Mouse (Mus musculus): ENCODE data around the gene Atp8b3.

The Atp8b3 gene

DNA sequence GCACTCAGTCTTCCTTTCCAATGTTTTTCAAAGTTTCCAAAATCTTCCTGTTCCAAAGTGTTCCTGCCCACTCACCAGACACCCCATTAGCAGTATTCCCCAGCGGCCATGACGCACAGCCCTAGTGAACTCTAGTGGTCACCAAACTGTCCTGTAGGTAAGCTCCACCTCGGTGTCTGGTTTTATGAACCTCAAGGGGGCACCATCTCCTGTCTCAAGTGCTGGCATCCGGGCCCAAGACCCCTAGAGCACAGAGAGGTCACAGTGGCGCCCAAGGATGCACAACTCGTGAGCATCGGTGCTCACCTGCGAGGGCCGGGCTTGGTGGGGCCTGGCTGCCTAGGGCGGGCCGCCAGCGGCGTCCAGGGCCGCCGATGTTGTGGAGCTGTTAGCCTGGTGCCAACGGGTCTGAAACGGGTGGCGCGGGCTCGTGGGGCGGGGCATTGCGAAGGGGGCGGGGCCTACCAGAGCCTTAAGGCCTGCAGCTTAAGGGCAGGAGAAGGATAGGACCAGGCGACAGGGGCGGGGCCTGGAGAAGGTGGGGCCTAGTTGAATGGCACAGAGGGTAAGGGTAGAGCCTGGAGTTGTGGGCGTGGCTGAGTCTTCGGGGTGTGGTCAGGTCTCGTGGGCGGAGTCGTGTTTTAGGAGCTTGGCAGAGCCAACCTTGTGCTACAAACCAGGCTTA lies at the start of gene Atp8b3:
TSS of gene Atp8b3 (minus strand) at position 415 of the 685 bp plus-strand sequence.
- DNase-seq (ENCODE audit: low read depth, low spot score), result peak; percentile 99

DNA sequence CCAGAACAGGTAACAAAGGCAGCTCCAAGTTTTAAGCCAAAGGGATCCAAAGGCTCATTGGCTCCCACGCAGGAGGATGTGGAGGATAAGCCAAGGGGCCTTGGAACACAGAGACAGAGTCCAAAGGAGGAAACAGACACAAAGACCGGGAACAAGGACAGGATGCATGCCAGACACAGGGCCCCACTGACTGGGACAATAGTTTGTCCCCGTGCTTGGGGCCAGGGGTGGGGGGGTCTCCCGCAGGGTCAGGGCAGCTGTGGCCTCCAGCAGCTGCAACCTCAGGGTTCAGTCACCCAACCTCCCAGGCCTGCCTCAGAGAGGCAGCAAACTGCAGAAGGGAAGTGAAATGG lies 48.4 kb upstream of the Atp8b3 start:
- DNase-seq (ENCODE audit: low read depth, low spot score), result peak; percentile 67

DNA sequence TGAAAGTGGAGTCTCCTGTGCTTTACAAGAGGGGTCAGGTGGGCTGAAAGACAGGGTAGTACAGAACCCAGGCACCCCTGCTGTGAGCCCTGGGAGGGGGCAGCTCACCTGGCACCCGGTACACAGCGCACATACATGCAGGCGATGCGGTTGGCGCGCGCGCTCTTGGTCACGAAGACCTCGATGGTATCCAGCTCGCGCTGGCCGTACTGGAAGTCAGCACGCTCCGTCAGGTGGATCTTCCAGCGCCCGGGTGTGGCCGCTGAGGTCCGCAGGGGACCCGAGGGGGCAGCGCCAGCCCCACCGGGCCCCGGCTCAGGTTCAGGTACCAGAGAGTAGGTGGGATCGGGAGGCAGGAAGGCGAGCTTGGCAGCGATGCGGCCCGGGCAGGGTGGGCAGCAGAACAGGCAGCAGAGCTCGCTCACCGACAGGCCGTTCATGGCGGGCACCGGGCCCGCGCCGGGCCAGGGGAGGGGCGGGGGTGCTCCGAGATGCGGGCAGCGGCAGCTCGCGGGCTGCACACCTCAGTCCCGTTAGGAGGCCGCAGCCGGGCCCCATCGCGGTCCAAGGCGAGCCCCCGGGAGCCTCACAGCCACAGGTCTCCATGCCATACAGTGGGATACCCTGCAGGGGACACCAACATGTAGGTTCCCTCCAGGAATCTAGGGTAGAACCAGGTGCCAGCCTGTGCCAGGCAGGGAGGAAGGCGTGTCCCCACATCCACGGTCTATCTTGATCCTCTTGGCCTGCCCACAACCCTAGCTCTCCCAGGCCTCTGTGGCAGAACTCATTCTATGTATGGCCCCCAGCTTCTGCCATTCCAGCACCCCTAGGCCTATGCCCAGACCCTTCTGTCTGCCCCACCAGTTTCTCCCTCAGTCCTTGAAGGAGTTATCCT lies 47.7 kb upstream of the Atp8b3 start:
- no peak for DNase-seq (ENCODE audit: low read depth, low spot score)

DNA sequence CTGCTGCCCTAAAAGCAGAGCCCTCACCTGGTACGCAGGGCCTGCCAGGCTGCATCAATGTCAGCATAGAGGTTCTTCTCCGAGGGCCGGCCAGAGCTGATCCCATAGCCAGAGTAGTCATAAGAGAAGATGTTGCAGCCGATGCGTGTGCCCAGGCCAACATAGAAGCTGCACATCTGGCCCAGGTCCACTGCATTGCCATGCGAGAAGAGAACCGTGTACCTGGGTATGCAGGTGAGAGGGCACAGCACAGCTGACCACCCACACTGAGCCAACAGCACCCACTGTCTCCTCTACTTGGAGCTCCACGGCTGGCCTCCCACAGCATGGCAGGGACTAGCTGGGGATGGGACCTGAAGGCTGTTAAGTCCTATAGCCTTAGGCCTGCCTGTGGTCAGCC lies 46.7 kb upstream of the Atp8b3 start:
- DNase-seq (ENCODE audit: low read depth, low spot score), result no peak

DNA sequence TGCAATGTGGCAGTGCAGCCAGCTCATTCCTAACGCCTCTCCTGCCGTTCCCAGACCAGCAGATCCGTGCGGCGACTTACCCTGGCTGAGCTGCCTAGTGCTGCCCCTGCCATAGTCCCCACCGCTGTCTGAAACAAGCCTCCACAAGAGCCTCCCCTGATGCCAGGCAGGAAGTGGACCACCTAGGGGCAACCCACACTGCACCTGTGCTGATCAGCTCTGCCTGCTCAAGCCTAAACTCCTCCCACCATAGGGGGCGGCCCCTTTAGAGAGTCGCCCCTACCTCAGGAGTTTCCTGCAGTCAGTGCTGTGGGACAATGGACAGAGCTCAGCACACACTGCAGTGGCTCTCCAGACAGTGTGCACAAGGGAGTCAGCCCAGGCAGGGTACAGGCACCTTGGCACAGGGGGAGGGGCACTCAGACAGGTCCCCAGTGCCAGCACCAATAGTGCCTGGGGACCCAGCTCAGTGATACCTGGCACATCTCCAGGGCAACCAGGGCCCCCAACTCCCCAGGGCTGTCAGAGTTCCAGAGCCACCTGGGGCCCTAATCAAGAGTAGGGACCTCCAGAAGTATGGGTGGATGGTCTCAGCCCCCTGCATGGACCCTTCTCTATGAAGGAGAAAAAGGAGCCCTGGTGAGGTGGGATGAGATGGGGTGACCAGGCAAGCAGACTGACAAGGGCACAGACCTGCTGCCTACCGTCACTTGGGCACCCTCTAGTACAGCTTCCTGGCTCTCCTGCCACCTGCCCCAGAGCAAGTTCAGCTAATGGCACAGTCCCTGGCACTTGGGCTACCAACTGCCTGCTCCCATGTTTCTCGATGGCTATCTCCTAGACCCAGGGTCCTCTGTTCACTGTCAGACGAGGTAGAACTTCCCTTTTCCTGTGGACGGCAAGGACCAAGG lies 46.0 kb upstream of the Atp8b3 start:
- peak; percentile 47 for DNase-seq (ENCODE audit: low read depth, low spot score)

DNA sequence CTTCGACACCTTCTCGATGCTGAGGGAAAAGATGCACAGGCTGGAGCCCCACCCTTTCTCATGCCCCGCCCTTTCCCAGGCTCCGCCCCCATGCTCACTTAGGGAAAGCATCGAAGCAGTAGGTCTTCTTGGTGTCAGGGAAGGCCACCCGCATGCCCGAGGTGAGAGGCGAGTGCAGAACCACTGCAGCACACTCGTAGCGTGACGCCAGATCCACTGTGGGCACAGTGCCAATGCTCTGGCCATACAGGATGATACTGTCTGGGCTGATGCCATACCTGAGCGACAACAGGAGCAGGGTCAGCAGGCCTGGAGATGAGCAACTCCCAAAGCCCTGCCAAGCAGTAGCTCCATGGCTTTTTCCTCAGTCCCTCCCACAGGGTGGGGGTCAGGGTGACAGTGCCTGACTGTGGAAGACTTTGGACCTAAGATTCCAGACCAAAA lies 45.1 kb upstream of the Atp8b3 start:
- DNase-seq (ENCODE audit: low read depth, low spot score), result no peak

DNA sequence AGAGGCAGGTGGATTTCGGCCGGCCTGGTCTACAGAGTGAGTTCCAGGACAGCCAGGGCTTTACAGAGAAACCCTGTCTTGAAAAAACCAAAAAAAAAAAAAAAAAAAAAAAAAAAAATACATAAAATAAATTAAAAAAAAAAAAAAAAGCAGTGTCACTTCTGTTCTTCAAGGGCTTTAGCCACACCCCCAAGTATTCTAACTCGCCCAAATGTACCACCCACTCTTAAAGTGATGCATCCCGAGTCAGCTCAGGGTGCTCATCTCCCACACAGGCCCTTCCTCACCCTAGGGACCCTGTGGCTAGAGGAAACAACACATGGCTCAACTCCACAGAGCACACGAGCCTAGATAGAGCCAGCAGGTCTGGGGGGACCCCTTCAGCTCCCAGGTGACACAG lies 44.1 kb upstream of the Atp8b3 start:
- DNase-seq (ENCODE audit: low read depth, low spot score), result no peak

DNA sequence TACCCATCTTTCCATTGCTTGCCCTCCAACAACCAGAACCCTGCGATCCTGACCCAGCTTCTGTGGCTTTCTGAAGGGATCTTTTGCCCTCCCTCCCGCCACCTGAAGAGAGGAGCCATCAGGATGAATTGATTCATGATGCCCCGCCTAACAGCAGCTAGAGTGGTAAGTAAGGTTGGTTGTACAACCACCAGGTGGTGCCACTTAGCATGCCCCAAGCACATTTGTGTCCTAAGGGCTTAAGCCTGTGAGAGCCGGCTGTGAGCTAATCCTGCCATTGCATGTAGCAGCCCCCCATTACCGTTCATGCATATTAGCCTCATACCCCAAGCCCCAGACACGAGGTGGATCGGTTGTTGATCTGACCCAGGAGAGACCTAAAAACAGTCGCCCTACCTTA lies 40.0 kb upstream of the Atp8b3 start:
- DNase-seq (ENCODE audit: low read depth, low spot score), result peak; percentile 94

DNA sequence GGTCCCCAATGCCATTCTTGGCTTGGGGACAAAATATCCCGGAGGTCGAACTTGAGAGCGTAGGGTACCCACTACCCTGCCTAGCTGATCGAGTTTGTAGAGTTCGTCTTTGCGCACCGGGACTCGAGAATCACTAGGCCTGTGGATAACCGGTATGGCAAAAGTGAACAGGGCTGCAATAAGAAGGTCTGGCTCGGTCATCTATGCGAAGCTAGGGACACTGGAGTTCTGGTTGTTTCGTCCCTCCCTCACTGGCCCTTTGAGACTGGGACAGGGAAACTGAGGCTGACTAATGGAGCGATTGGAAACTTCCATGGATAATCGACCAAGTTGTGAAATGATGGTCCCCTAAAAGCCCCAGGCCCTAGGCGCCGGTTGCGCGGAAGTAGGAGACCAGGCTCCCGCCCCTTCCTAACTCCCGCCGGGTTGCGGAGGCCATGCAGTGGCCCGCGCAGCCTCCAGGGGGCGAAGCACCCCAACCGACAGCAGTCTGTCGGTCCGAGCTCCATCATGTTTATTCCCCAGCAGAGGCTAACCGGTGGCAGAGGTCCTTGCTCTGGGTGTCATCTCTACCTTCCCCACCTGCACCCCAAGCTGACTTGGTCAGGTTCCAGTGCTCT lies 39.3 kb upstream of the Atp8b3 start:
- DNase-seq (ENCODE audit: low read depth, low spot score), result peak; percentile 96

DNA sequence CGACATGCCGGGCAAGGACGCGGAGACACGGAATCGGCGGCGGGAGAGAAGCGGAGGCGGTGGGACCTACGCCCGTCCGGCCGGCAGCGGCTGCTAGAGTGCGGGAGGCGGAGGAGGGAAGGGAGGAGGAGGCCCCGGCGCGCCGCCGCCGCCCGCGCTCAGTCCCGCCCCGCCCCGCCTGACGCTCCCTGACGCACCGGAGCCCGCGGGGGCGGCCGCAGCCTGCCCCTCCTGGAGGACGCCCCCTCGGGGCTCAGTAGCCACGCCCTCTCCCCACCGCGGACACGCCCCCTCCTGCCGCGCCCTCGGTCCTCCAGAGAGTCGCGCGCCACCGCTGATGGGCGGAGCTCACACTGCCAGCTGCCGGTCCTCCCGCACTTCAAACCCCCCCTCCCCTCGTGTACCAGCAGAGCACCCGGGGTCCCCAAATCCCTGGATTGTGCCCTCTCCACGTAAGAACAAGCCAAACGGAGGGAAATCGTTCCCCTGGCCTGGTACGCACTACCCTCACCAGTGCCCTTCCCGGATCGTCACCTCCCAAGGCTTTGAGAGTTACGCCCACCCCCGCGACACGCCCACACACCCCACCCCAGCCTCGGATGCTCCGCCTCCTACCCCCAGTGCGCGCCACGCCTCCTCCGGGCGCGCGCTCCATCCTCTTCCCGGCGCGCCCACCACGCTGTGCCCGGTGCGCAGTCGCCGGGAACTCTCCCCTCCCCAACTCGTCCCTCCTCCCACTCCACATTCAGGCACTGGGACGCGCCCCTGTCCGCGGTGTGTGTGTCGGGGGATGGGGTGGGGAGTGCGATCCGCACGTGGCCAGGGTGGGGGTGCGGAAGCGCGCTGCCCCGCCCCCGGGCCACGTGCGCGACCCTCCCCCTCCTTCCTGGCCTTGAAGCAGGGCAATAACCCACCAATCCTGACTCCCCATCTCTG lies 38.5 kb upstream of the Atp8b3 start, which contains the start of gene Klf16:
TSS of gene Klf16 (minus strand) at position 127 of the 936 bp plus-strand sequence.
- DNase-seq (ENCODE audit: low read depth, low spot score), result peak; percentile 99

DNA sequence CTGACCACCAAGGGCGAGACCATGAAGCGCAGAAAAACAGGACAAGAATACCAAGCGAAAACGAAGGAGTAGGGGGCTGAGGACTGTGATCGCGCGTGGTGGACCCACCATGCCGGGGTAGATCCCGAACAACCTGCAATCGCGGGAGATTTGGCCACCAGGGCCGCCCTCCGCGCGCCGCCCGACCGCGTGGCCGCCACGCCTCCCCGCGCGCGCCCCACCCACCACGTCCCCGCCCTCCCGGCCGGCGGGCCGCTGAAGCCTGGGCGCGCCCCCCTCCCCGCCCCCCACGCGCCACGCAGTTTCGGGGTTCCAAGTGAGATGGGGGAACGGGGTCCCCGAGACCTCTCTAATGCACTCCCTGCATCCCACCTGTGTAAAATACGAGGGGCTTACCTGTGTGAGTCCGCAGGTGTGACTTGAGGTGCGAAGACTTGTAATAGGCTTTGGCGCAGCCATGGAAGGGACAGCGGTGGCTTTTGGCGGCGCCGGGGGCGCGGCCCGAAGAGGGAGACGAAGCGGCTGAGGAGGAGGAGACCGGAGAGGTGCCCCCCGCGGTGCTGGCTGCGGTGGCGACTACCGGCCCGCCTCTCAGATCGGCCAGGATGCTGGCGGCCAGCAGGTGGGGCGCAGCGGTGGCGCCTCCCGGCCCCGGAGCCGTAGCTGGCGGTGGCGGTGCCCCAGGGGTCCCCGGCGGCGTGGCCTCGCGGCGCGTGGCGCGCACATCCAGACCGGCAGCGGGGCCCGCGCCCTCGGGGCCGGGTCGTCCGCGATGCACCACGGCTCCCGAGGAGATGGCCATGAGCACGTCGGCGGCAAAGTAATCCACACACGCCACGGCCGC lies 37.6 kb upstream of the Atp8b3 start:
- DNase-seq (ENCODE audit: low read depth, low spot score), result peak; percentile 83

DNA sequence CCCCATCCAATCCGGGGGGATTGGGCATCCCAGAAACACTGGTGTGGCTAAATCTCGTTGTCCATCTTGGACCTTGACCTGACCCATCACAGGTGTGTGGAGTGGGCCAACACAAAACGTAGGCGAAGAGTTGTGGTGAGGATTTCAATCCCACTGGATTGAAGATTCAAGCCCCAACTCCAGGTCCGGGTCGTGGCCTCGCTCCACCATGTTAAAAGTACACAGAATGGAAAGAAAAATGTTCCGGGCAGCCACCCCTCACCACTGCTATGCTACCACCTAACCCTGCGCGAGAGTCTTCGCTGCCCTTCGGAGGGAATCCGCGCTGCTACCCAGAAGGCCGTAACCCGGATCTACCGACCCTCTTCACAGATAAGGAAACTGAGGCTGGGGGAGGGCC lies 37.0 kb upstream of the Atp8b3 start:
- no peak for DNase-seq (ENCODE audit: low read depth, low spot score)

DNA sequence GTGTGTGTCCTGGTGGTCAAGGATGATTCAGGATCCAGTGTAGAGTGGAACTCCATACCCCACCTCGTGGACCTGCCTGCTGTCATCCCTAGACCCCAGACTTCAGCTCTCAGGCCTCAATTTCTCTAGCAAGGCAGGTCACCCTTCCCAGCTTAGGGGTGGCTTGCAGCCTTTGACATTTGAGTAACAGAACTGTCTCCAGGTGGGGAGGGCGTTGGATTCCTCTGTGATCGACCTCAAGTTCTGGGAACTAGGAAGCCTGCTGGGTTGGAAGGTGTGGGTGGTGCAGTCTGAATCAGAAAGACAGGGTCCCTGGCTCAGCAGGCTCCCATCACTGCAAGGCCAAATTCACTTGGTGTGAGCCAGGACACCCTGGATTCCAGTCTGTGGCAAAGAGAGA lies 36.0 kb upstream of the Atp8b3 start:
- no peak for DNase-seq (ENCODE audit: low read depth, low spot score)

DNA sequence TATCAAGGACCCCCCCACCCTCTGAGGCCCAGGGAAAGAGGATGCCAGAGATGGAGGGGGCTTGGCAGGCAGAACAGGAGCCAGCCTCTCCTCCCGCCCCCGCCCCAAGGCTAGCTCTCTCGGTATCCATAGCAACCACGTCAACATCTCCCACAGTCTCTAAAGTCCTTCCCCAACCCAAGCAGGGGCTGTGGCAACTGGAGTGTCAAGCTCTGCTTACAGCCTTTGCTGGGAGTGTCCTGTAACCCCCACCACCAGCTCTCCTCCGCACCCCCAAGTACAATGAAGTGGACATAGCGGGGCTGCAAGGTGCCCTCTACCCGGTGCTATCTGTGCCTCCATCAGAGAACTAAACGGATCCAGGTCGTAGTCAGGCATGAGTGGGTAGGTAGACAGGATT lies 35.0 kb upstream of the Atp8b3 start:
- DNase-seq (ENCODE audit: low read depth, low spot score), result no peak

DNA sequence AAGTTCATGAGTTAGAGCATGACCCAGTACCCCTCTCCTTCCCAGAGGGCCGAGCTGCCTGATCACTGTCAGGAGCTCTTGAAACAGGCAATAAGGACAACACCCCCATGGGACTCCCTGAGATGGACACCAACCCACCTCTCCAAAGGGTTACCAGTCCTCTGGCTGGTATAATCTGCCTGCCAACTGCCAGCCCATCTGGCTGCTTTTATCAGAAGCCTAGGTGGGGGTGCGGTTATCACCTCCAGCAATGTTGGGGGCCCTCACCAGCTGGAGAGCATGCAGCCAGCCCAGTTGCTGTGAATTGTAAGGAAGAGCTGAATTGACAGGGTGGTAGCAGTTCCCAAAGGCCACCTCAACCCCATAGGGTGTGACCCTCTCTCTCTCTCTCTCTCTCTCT lies 33.6 kb upstream of the Atp8b3 start:
- DNase-seq (ENCODE audit: low read depth, low spot score), result no peak

DNA sequence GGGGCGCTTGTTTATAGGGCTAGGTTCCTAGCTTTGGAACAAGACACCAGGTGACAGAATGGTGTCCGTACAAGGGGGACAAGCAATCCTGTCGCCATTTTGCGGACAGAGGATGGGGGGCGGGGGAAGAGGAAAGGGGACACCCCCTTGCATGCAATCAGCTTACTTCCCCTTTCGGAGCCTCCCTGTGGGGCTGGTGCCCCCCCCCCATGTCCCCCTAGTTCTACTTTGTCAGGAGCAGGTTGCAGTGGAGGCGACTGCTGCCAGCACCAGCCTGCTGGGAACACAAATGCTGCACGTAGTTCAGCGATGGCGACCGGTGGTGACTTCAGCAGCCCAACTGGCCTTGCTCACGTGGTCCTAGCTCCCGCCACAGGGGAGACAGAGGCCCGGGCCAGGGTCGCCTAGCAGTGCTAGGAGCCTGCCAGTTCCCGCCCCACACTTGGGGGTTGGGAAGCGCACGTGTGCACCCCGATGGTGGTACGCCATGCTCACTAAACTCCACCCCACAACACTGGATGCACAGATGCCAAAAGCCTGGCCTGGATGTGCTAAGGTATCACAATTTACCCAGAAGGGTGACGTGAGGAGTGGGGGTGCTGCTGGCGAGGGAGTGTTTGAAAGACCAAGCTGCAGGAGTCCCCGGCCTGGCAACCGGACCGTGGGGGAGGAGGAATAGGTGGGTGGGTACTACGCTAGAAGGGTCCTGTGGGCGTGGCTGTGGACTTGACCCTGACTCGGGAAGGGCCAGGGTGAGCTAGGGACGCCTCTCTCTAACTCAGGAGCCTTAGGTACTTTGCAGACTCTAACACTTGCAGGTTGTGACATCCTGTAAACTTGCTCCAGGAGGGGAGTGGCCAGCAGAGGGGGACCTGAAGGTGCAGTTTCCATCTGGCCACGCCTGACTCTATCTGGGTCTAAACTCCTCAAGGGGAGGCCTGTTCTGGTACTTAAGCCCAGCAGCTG lies 32.2 kb upstream of the Atp8b3 start:
- peak; percentile 86 for DNase-seq (ENCODE audit: low read depth, low spot score)

DNA sequence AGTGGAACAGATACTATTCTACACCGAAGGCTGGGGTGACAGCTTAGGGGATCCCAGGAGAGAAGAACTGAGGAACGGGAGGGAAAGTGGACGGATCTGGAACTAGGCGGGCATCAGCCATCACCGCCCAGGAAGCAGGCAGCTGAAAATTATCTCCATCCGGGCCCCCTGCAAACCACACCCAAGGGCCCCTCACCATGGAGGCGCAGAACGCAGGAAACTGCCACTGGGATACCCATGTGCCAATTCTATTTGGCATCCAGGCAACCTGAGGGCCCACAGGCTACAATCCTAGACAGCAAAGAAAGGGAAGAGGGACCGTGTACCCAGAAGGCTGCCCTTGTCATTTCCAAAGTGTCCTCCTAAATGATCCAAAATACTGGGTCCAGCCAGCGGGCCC lies 31.5 kb upstream of the Atp8b3 start:
- DNase-seq (ENCODE audit: low read depth, low spot score), result peak; percentile 52

DNA sequence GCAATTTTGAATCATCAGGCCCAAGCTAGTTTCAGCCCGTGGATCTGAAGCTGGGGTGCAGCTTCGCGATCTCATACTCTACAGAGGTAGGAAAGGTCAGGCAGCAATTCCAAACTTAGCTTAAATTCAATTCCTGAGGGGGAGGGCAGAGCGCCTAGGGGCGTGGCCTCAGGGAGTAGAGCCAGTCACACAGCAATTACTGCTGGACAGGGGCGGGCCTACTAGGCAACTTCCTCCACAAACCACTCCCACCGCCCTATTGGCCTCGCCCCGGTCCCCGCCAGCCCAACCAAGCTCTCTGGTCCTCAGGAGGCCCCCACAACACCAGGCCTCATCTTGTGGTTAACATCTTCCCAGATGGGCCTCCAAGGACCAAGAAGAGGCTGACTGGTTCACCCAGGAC lies 30.7 kb upstream of the Atp8b3 start:
- peak; percentile 91 for DNase-seq (ENCODE audit: low read depth, low spot score)

Data from A20 (cell line).